Mouse (Mus musculus): ENCODE results near the gene Kcnip3. TPM values are rescaled to one million over a fixed set of nuclear protein-coding genes. Genes with fewer than 3 reads are reported as not detected.
A peak's percentile ranks its signal among the peaks of the same experiment; 100 is the strongest.

The Kcnip3 gene
- polyA plus RNA-seq, 1 experiment from 2014 or later: 2.2 TPM

- WGBS: under 1% methylated on average over 21 of the region's 21 CpGs
- no peaks in the 10 kb centered on the region for H3K9me3 ChIP-seq
- no peaks in the 10 kb centered on the region for H3K36me3 ChIP-seq
- H3K4me1 ChIP-seq (replicated peaks): peaks cover 38% of the 10 kb centered on the region
- peak overlapping the region; percentile 60 for H3K4me3 ChIP-seq
- peak; percentile 59 for DNase-seq (ENCODE audit: low spot score)
- H3K27ac ChIP-seq: 0 out of 2 replicates have a peak overlapping the region, but pooled peaks have one; percentile 23
- peaks cover 92% of the 10 kb centered on the region for H3K27me3 ChIP-seq (ENCODE audit: insufficient read depth, poor library complexity, severe bottlenecking)
These were observed 39.4 kb downstream of the Kcnip3 start for GRCm38 (mm10) chr2:127482533-127482911.

- peak; percentile 21 for DNase-seq (ENCODE audit: low spot score)
- 0 out of 2 replicates have a peak overlapping the region, but pooled peaks have one; percentile 23 for H3K27ac ChIP-seq
- WGBS: under 1% methylated on average over 59 of the region's 59 CpGs
These were observed 39.9 kb downstream of the Kcnip3 start for GRCm38 (mm10) chr2:127481841-127482532.

GRCm38 (mm10) chr2:127479763-127480162, 42.1 kb downstream of the Kcnip3 start:
- Histone ChIP-seq H3K27ac (no peak overlapping the region), H3K36me3 (no peaks in the 10 kb centered on the region), H3K27me3 (ENCODE audit: insufficient read depth, poor library complexity, severe bottlenecking) (peaks cover 68% of the 10 kb centered on the region), H3K4me3 (no peak overlapping the region), H3K9me3 (no peaks in the 10 kb centered on the region), H3K4me1 (replicated peaks) (peaks cover 34% of the 10 kb centered on the region)
- 63% methylated on average over 10 of the region's 10 CpGs for WGBS
- DNase-seq (ENCODE audit: low spot score): no peak

More at GRCm38 (mm10) chr2:127481841-127482532, 39.9 kb downstream of the Kcnip3 start:
- no peaks in the 10 kb centered on the region for H3K9me3 ChIP-seq
- H3K36me3 ChIP-seq: no peaks in the 10 kb centered on the region
- peaks cover 90% of the 10 kb centered on the region for H3K27me3 ChIP-seq (ENCODE audit: insufficient read depth, poor library complexity, severe bottlenecking)
- H3K4me3 ChIP-seq: peak overlapping the region; percentile 60
- H3K4me1 ChIP-seq (replicated peaks): peaks cover 35% of the 10 kb centered on the region

DNA sequence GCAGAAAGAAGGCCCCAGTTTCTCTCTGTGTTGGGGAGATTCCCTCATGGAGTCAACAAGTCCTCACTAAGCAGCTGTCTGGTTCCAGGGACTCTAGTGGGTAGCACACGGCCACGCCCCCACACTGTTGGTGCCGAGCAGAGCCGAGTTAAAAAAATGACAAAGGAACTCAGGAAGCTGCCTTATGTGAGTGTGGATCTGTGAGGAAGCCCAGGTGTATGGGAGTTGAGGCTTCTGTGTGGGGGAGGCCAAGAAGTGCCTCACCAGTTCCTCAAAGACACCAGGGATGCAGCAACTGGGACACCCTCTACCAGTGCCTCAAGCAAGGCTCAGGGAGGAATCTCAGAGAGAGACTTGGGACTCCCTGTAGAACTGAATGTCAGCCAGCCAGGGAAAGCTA, 42.7 kb downstream of the Kcnip3 start:
- no peak for DNase-seq (ENCODE audit: low spot score)
- Histone ChIP-seq H3K4me3 (no peak overlapping the region), H3K9me3 (no peaks in the 10 kb centered on the region), H3K36me3 (no peaks in the 10 kb centered on the region), H3K27ac (no peak overlapping the region), H3K27me3 (ENCODE audit: insufficient read depth, poor library complexity, severe bottlenecking) (peaks cover 62% of the 10 kb centered on the region), H3K4me1 (replicated peaks) (peaks cover 29% of the 10 kb centered on the region)
- WGBS: 82% methylated on average over 4 of the region's 4 CpGs

GRCm38 (mm10) chr2:127472279-127472678, 49.6 kb downstream of the Kcnip3 start:
- Histone ChIP-seq H3K27me3 (ENCODE audit: insufficient read depth, poor library complexity, severe bottlenecking) (no peaks in the 10 kb centered on the region), H3K36me3 (no peaks in the 10 kb centered on the region), H3K27ac (no peak overlapping the region), H3K4me1 (replicated peaks) (no peaks in the 10 kb centered on the region), H3K4me3 (no peak overlapping the region), H3K9me3 (no peaks in the 10 kb centered on the region)
- WGBS: 76% methylated on average over 3 of the region's 3 CpGs
- DNase-seq (ENCODE audit: low spot score): no peak

GRCm38 (mm10) chr2:127471281-127471680, 50.6 kb downstream of the Kcnip3 start:
- 89% methylated on average over 8 of the region's 8 CpGs for WGBS
- no peaks in the 10 kb centered on the region for H3K4me1 ChIP-seq (replicated peaks)
- H3K36me3 ChIP-seq: no peaks in the 10 kb centered on the region
- no peaks in the 10 kb centered on the region for H3K9me3 ChIP-seq
- DNase-seq (ENCODE audit: low spot score): no peak
- no peaks in the 10 kb centered on the region for H3K27me3 ChIP-seq (ENCODE audit: insufficient read depth, poor library complexity, severe bottlenecking)
- H3K27ac ChIP-seq: no peak overlapping the region
- H3K4me3 ChIP-seq: no peak overlapping the region

DNA sequence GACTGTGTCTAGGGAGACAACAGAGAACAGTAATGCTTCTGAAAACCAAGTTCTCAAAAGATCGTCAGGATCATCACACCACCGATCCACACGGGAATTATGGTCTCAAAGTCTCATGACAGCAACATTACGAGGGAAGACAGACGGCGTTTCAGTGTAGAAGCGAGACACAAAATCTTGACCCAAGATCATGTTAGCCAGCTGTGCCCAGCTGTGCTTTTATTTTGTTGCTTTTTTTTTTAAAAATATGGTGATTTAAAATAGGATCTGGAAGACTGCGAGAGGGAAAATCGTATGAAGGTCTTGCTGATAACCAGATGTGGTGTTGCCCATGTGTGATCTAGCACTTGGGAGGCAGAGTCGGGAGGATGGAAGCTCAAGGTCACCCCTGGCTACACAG, 51.2 kb downstream of the Kcnip3 start:
- no peak for DNase-seq (ENCODE audit: low spot score)
- Histone ChIP-seq H3K27me3 (ENCODE audit: insufficient read depth, poor library complexity, severe bottlenecking) (no peaks in the 10 kb centered on the region), H3K4me3 (no peak overlapping the region), H3K4me1 (replicated peaks) (no peaks in the 10 kb centered on the region), H3K36me3 (no peaks in the 10 kb centered on the region), H3K27ac (no peak overlapping the region), H3K9me3 (no peaks in the 10 kb centered on the region)
- 89% methylated on average over 10 of the region's 10 CpGs for WGBS

DNA sequence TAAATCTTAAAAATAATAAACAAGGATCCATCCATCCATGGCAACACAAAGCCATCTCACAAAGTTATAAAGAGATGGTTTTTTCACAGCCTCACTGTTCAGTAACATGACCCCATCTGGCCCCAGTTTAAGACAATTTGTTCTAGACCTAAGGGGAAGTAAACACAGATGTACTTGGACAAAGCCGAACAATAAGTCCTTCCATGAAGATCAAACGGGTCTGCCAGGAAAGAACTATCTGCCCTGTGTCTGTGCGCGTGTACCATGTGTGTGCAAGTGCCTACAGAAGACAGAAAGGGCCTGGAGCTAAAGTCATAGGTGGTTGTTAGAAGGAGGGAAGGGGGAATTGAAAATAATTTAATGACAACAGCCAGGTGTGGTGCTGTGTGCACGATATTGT, 51.7 kb downstream of the Kcnip3 start:
- WGBS: 87% methylated on average over 5 of the region's 5 CpGs
- no peak for DNase-seq (ENCODE audit: low spot score)
- no peaks in the 10 kb centered on the region for H3K27me3 ChIP-seq (ENCODE audit: insufficient read depth, poor library complexity, severe bottlenecking)

GRCm38 (mm10) chr2:127462314-127462713, 59.6 kb downstream of the Kcnip3 start:
- H3K27ac ChIP-seq: no peak overlapping the region
- no peak overlapping the region for H3K4me3 ChIP-seq
- H3K9me3 ChIP-seq: no peaks in the 10 kb centered on the region
- no peaks in the 10 kb centered on the region for H3K36me3 ChIP-seq
- peaks cover 4% of the 10 kb centered on the region; the same call in 1 of the 2 replicates for H3K4me1 ChIP-seq (replicated peaks)
- 19% methylated on average over 8 of the region's 8 CpGs for WGBS
- no peaks in the 10 kb centered on the region for H3K27me3 ChIP-seq (ENCODE audit: insufficient read depth, poor library complexity, severe bottlenecking)
- DNase-seq (ENCODE audit: low spot score): peak; percentile 60

More for the DNA sequence above, 51.7 kb downstream of the Kcnip3 start:
- Histone ChIP-seq H3K36me3 (no peaks in the 10 kb centered on the region), H3K9me3 (no peaks in the 10 kb centered on the region), H3K4me3 (no peak overlapping the region), H3K27ac (no peak overlapping the region), H3K4me1 (replicated peaks) (no peaks in the 10 kb centered on the region)

DNA sequence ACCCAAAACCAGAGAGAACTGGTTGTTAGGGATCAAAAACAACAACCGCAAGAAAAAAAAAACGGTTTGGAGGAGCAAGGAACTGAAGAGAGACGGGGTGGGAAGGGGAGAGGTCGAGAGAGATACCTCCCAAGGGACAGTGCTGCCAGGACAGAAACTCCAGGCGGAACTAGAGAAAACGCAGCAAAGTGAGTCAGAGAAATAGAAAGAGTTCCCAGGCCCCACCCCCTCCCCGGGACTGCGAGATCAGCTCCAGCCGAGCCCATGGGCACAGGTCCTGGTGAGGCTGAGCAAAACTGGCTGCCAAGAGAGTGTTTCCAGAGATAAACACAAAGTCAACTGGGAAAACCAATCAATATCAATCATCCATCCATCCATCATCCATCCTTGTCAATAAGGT, 60.5 kb downstream of the Kcnip3 start:
- Histone ChIP-seq H3K27me3 (ENCODE audit: insufficient read depth, poor library complexity, severe bottlenecking) (no peaks in the 10 kb centered on the region), H3K4me3 (no peak overlapping the region), H3K27ac (no peak overlapping the region), H3K9me3 (no peaks in the 10 kb centered on the region), H3K36me3 (no peaks in the 10 kb centered on the region), H3K4me1 (replicated peaks) (peaks cover 4% of the 10 kb centered on the region; the same call in 1 of the 2 replicates)
- no peak for DNase-seq (ENCODE audit: low spot score)
- 44% methylated on average over 9 of the region's 9 CpGs for WGBS

GRCm38 (mm10) chr2:127459341-127459740, 62.6 kb downstream of the Kcnip3 start:
- no peaks in the 10 kb centered on the region for H3K36me3 ChIP-seq
- H3K27me3 ChIP-seq (ENCODE audit: insufficient read depth, poor library complexity, severe bottlenecking): peaks cover 11% of the 10 kb centered on the region; the same call in 1 of the 2 replicates
- no peak for DNase-seq (ENCODE audit: low spot score)
- WGBS: 85% methylated on average over 2 of the region's 2 CpGs
- H3K4me3 ChIP-seq: no peak overlapping the region
- no peaks in the 10 kb centered on the region for H3K9me3 ChIP-seq
- no peak overlapping the region for H3K27ac ChIP-seq
- H3K4me1 ChIP-seq (replicated peaks): peaks cover 4% of the 10 kb centered on the region; the same call in 1 of the 2 replicates

- no peak overlapping the region for H3K4me3 ChIP-seq
- peak; percentile 73 for DNase-seq (ENCODE audit: low spot score)
- peaks cover 40% of the 10 kb centered on the region for H3K27me3 ChIP-seq (ENCODE audit: insufficient read depth, poor library complexity, severe bottlenecking)
- peaks cover 4% of the 10 kb centered on the region; the same call in 1 of the 2 replicates for H3K4me1 ChIP-seq (replicated peaks)
- no peak overlapping the region for H3K27ac ChIP-seq
- H3K9me3 ChIP-seq: no peaks in the 10 kb centered on the region
- no peaks in the 10 kb centered on the region for H3K36me3 ChIP-seq
- 5% methylated on average over 5 of the region's 5 CpGs for WGBS
These were observed 68.1 kb downstream of the Kcnip3 start for GRCm38 (mm10) chr2:127453764-127454163.

- DNase-seq (ENCODE audit: low spot score): no peak
- 79% methylated on average over 9 of the region's 9 CpGs for WGBS
- Histone ChIP-seq H3K4me3 (no peak overlapping the region), H3K36me3 (no peaks in the 10 kb centered on the region), H3K4me1 (replicated peaks) (peaks cover 4% of the 10 kb centered on the region; the same call in 1 of the 2 replicates), H3K27ac (no peak overlapping the region), H3K9me3 (no peaks in the 10 kb centered on the region), H3K27me3 (ENCODE audit: insufficient read depth, poor library complexity, severe bottlenecking) (peaks cover 40% of the 10 kb centered on the region)
These were observed 68.8 kb downstream of the Kcnip3 start for GRCm38 (mm10) chr2:127453141-127453540.

Measured in hindbrain, embryonic 10.5 days (tissue).